Mouse (Mus musculus) cerebral cortex, adult 2 months (tissue): ENCODE measurements around the gene Eef2.

ENCODE experiments used
- WGBS: fragments of 180-500 bp; shearing (Covaris S2); methylation state at CpG from one replicate; pipeline ENCODE4 v1.1.7; 2018; 5-methylcytosine and 5-hydroxymethylcytosine counted together

The Eef2 gene

GRCm38 (mm10) chr10:81201807-81202758 lies 25.7 kb downstream of the Eef2 start, which contains the start of gene Nmrk2:
TSS of gene Nmrk2 (minus strand) at chr10:81202051.
- WGBS = 60% methylated on average over 13 of the region's 13 CpGs

GRCm38 (mm10) chr10:81202978-81203720 lies 26.7 kb downstream of the Eef2 start:
- 68% methylated on average over 8 of the region's 8 CpGs for WGBS

- 59% methylated on average over 4 of the region's 4 CpGs for WGBS
These were observed 27.7 kb downstream of the Eef2 start for GRCm38 (mm10) chr10:81204137-81204536.

- whole genome bisulfite sequencing = 97% methylated on average over 5 of the region's 5 CpGs
These were observed 33.7 kb downstream of the Eef2 start for GRCm38 (mm10) chr10:81210154-81210553.

- 79% methylated on average over 6 of the region's 6 CpGs for WGBS
These were observed 39.8 kb downstream of the Eef2 start for GRCm38 (mm10) chr10:81216260-81216659.

- 84% methylated on average over 6 of the region's 6 CpGs for WGBS
These were observed 40.4 kb downstream of the Eef2 start for GRCm38 (mm10) chr10:81216810-81217209.

- WGBS = 21% methylated on average over 1 of the region's 1 CpGs
These were observed 40.8 kb downstream of the Eef2 start for GRCm38 (mm10) chr10:81217267-81217666.

- 26% methylated on average over 7 of the region's 7 CpGs for WGBS
These were observed 41.5 kb downstream of the Eef2 start for GRCm38 (mm10) chr10:81217964-81218363.

GRCm38 (mm10) chr10:81221402-81222015 lies 45.1 kb downstream of the Eef2 start:
- WGBS = 78% methylated on average over 5 of the region's 5 CpGs

- 70% methylated on average over 2 of the region's 2 CpGs for WGBS
These were observed 47.3 kb downstream of the Eef2 start for GRCm38 (mm10) chr10:81223731-81224130.

- 5% methylated on average over 20 of the region's 20 CpGs for WGBS
These were observed 53.5 kb downstream of the Eef2 start for GRCm38 (mm10) chr10:81229735-81230437.

- WGBS = 4% methylated on average over 27 of the region's 27 CpGs
These were observed 54.3 kb downstream of the Eef2 start, which contains the start of gene Atcay for GRCm38 (mm10) chr10:81230438-81231332. TSS of gene Atcay (minus strand) at chr10:81230833.

GRCm38 (mm10) chr10:81231436-81231835 lies 55.0 kb downstream of the Eef2 start:
- 32% methylated on average over 7 of the region's 7 CpGs for WGBS
